Mouse (Mus musculus) heart, adult 2 months (tissue): ENCODE data around the gene Tenm4.

Experiments
- CTCF ChIP-seq: fragments of 200-600 bp; IDR thresholded peaks from 2 replicates; pipeline ENCODE4 v1.8.1; 2022; ENCODE audit warnings: antibody characterized with exemption, mild to moderate bottlenecking, moderate library complexity
- POLR2A ChIP-seq: fragments of 200-500 bp; IDR thresholded peaks from 2 replicates; pipeline ENCODE4 v1.6.1; 2011; ENCODE audit warnings: mild to moderate bottlenecking, low read depth, low read length, control low read depth; ENCODE audit not compliant: insufficient read depth

- TF ChIP-seq CTCF (no peak), POLR2A (no peak)
These were observed 433.2 kb downstream of the Tenm4 start for GRCm38 (mm10) chr7:96604091-96604745.
